Mouse (Mus musculus) stomach, embryonic 16.5 days (tissue): ENCODE results near the gene Atp6v1e2. TPM values are rescaled to one million over a fixed set of nuclear protein-coding genes. Genes with fewer than 3 reads are reported as not detected.
A peak's percentile ranks its signal among the peaks of the same experiment; 100 is the strongest.

Experiments used
- ATAC-seq: fragments of 200-750 bp; cut with Nextera tagmentation; 2 replicates; pipeline ENCODE4 v1.8.0; 2017; ENCODE audit warnings: moderate number of reproducible peaks, moderate TSS enrichment; ENCODE audit not compliant: insufficient read depth, low FRiP score
- H3K27ac ChIP-seq: fragments of 300-500 bp; sonication (generic); 2 replicates; pipeline ENCODE4 v1.5.1; 2014; ENCODE audit warnings: low read length
- H3K27me3 ChIP-seq: fragments of 300-500 bp; sonication (generic); 2 replicates; pipeline ENCODE4 v1.6.1; 2014; ENCODE audit warnings: low read length, control low read depth, mixed read lengths; ENCODE audit not compliant: control insufficient read depth, insufficient read depth
- H3K36me3 ChIP-seq: fragments of 300-500 bp; sonication (generic); 2 replicates; pipeline ENCODE4 v1.6.1; 2014; ENCODE audit warnings: low read length; ENCODE audit not compliant: control insufficient read depth, insufficient read depth
- H3K4me1 ChIP-seq: fragments of 300-500 bp; sonication (generic); 2 replicates; pipeline ENCODE4 v1.6.1; 2014; ENCODE audit warnings: low read length, control low read depth, mixed read lengths; ENCODE audit not compliant: control insufficient read depth, insufficient read depth
- H3K4me2 ChIP-seq: fragments of 300-500 bp; sonication (generic); 2 replicates; pipeline ENCODE4 v1.6.1; 2014; ENCODE audit warnings: low read depth, low read length, mixed read lengths
- H3K4me3 ChIP-seq: fragments of 300-500 bp; sonication (generic); replicated peaks from 2 replicates; pipeline ENCODE4 v1.5.1; 2014; ENCODE audit warnings: mild to moderate bottlenecking, low read length
- H3K9ac ChIP-seq: fragments of 300-500 bp; sonication (generic); 2 replicates; pipeline ENCODE4 v1.6.1; 2014; ENCODE audit warnings: low read length
- H3K9me3 ChIP-seq: fragments of 300-500 bp; sonication (generic); replicated peaks from 2 replicates; pipeline ENCODE4 v1.6.1; 2016; ENCODE audit warnings: low read length, control low read depth; ENCODE audit not compliant: control insufficient read depth
- WGBS: fragments of 180-500 bp; shearing (Covaris S2); extraction: QIAGEN DNeasy Blood & Tissue Kit; methylation state at CpG from one replicate; pipeline ENCODE4 v1.1.7; 2014; 5-methylcytosine and 5-hydroxymethylcytosine counted together
- polyA plus RNA-seq: library from polyadenylated mRNA; unstranded; fragments of >200 nt; fragmentation: Nextera tagmentation; extraction: Ambion mirVana; gene quantifications from 2 replicates; pipeline ENCODE4 v1.2.1, GENCODE M21; 2015

The Atp6v1e2 gene
- polyA plus RNA-seq, 1 experiment from 2014 or later, result 0.18 TPM

DNA sequence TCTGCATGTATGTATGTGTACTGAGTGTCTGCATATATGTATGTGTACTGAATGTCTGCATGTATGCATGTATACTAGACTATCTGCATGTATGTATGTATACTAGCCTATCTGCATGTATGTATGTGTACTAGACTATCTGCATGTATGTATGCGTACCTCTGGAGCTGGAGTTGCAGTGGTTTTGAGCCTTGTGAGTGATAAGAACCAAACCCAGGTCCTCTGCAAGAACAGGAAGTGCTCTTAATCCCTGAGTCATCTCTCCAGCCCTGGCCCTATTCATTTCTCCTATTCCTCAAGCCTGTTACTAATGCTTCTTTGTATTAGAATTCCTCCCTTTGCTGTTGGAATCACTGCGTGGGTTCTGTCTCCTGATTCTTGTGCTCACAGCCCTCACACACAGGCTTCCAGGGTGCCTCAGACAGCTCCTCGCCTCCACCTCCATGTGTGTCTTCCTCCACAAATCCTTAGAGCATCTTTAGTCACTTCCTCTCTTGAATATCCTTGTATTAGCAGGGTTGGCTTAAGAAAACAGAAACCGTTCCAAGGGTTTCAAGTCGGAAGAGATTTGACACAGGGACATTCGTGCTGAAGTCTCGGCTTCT lies 34.6 kb downstream of the Atp6v1e2 start:
- Histone ChIP-seq H3K9ac (no peak overlapping the region), H3K9me3 (no peaks in the 10 kb centered on the region), H3K36me3 (no peaks in the 10 kb centered on the region), H3K4me2 (no peak overlapping the region), H3K4me3 (no peak overlapping the region), H3K4me1 (no peaks in the 10 kb centered on the region), H3K27ac (no peak overlapping the region), H3K27me3 (no peaks in the 10 kb centered on the region)
- WGBS, result 75% methylated on average over 7 of the region's 7 CpGs
- ATAC-seq, result no peak

DNA sequence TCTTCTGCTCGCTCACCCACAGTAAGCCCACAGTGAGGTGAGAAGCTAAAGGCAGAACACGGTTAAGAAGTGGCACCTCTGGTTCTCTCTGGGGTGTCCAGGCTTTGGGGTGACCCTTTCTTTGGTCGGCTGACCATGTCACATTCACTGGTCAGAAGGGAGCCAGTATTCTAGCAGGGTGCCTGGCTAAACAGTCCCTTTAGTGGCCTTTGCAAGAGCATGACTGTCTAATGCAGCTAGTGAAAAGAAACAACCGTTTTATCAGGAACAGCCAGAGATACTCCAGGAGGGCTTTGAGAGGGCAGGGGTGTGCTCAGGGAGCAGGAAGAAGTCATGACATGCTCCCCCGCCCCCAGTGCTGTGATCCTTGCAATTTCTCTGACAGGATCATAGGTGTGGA lies 36.4 kb downstream of the Atp6v1e2 start:
- no peak for ATAC-seq
- H3K4me3 ChIP-seq, result no peak overlapping the region
- no peak overlapping the region for H3K4me2 ChIP-seq
- H3K9me3 ChIP-seq, result no peaks in the 10 kb centered on the region
- H3K27me3 ChIP-seq, result no peaks in the 10 kb centered on the region
- 59% methylated on average over 5 of the region's 5 CpGs for WGBS
- H3K27ac ChIP-seq, result no peak overlapping the region
- no peaks in the 10 kb centered on the region for H3K36me3 ChIP-seq
- H3K4me1 ChIP-seq, result no peaks in the 10 kb centered on the region
- no peak overlapping the region for H3K9ac ChIP-seq

DNA sequence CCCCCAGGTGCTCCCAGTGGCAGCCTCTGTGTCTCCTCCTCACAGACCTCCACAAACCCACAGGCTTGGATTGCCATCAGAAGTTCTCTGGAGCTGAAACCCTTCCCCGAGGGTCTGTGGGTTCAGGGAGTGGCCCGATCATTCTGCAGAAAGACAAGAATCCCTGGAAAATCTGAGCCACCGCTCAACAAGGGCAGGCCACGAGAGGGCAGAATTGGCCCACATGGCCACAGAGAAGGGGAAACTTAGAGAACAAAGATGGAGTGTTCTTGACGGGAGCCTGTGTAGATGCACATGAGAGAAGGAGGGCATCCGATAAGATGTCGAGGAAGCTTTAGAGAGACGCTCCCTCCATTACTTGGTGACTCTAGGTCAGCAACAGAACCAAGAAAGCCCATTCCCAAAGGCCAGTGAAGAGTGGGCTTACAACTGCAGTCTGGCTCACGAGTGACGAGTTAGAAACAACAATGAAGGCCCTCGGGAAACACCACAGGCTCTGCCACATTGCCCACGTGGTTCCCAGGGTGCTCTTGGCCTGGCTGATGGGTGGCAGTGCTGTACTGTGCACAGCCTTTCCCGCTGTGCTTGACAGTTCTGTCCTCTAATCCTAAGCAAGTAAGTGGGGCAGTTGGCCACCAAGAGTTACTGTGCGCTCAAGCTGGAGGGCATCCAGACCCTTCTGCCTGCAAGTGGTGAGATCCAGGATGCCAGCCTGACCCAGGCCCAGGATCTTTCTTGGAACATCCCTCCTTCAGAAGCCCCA lies 37.8 kb downstream of the Atp6v1e2 start:
- Histone ChIP-seq H3K27me3 (no peaks in the 10 kb centered on the region), H3K27ac (no peak overlapping the region), H3K4me1 (peaks cover 7% of the 10 kb centered on the region; the same call in 1 of the 2 replicates), H3K9ac (no peak overlapping the region), H3K4me2 (no peak overlapping the region), H3K4me3 (no peak overlapping the region), H3K9me3 (no peaks in the 10 kb centered on the region), H3K36me3 (no peaks in the 10 kb centered on the region)
- no peak for ATAC-seq
- WGBS, result 69% methylated on average over 14 of the region's 14 CpGs

DNA sequence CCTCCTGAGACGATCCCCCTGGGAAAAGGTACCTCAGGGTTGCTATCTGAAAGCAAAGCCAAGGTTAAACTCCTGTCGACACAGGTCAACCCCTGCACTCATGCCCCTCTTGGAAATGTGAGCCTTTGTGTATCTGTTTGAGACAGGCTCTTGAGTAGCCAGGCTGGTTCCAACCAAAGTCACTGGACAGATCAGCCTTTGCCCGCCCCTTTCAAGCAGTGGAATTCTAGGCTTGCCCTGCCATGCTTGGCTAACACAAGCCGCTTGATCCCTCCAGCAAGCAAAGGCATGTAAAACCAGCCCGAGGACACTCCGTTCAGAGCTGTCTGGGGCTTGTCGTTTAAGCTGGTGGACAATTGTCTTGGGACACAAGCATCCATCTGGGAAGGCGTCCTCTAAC lies 39.4 kb downstream of the Atp6v1e2 start:
- no peak overlapping the region for H3K9ac ChIP-seq
- no peak overlapping the region for H3K4me2 ChIP-seq
- no peaks in the 10 kb centered on the region for H3K9me3 ChIP-seq
- H3K27ac ChIP-seq, result no peak overlapping the region
- no peaks in the 10 kb centered on the region for H3K36me3 ChIP-seq
- WGBS, result 61% methylated on average over 8 of the region's 8 CpGs
- ATAC-seq, result no peak
- H3K4me1 ChIP-seq, result peaks cover 8% of the 10 kb centered on the region; the same call in 1 of the 2 replicates
- no peaks in the 10 kb centered on the region for H3K27me3 ChIP-seq
- no peak overlapping the region for H3K4me3 ChIP-seq

DNA sequence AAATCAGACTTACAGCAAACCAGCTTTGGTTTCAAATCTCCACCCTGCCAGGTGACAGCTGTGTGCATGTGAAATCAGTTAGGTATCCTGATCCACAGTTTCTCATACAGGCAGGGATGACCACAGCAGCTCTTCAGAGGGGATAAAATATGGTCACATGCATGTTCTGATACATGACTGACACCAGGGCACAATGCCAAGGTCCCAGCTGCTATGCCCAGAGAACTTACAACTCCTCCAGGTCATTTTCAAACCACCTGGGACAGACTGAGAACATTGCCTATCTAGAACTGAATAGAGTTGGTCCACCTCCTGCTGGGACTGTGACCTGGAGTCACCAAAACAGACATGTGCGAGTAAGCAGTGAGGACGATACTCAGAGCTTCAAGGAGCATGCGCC lies 40.6 kb downstream of the Atp6v1e2 start:
- H3K4me1 ChIP-seq, result peaks cover 8% of the 10 kb centered on the region; the same call in 1 of the 2 replicates
- H3K36me3 ChIP-seq, result no peaks in the 10 kb centered on the region
- WGBS, result 80% methylated on average over 3 of the region's 3 CpGs
- H3K9ac ChIP-seq, result no peak overlapping the region
- ATAC-seq, result no peak
- no peaks in the 10 kb centered on the region for H3K9me3 ChIP-seq
- H3K4me3 ChIP-seq, result no peak overlapping the region
- H3K27me3 ChIP-seq, result no peaks in the 10 kb centered on the region
- H3K27ac ChIP-seq, result no peak overlapping the region
- H3K4me2 ChIP-seq, result no peak overlapping the region

DNA sequence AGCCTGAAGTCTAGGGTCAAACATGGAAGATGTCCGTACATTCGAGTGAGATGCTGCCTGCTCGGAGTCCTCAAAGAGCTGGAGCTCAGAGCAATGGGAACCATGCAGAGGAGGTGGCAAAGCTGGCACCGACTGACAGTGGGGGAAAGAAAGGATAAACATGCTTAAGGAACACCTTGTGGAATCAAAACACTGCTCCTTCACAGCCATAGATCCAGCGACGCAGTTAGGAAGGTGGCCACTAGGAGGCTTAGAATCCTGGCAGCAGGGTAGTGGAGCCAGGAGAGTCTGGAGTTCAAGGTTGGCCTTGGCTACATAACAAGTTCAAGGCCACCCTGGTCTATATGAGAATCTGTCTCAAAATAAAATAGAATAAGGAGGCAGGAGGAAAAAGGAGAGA lies 41.1 kb downstream of the Atp6v1e2 start:
- H3K9me3 ChIP-seq, result no peaks in the 10 kb centered on the region
- H3K4me1 ChIP-seq, result peaks cover 8% of the 10 kb centered on the region; the same call in 1 of the 2 replicates
- H3K36me3 ChIP-seq, result no peaks in the 10 kb centered on the region
- 27% methylated on average over 6 of the region's 6 CpGs for WGBS
- no peak overlapping the region for H3K9ac ChIP-seq
- no peak overlapping the region for H3K4me3 ChIP-seq
- H3K27ac ChIP-seq, result no peak overlapping the region
- H3K4me2 ChIP-seq, result no peak overlapping the region
- ATAC-seq, result no peak
- H3K27me3 ChIP-seq, result no peaks in the 10 kb centered on the region

DNA sequence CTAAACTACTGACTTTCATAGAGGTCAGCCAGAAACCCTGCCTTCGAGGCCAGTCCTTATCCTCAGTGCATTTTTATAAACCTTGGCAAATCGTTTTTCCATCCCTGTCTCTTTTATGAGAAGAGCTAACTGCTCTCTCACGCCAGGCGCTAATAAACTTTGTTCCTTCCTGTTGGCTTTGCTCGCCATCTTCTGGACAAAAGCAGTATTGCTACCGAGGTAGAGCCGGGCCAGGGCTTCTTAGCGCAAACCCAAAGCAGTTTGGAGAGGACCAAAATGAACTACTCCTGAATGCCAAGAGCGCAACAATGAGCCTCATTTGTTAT lies 41.6 kb downstream of the Atp6v1e2 start:
- no peaks in the 10 kb centered on the region for H3K9me3 ChIP-seq
- H3K4me1 ChIP-seq, result peaks cover 8% of the 10 kb centered on the region; the same call in 1 of the 2 replicates
- 0 out of 2 replicates have a peak, but pooled peaks have one; percentile 35 for ATAC-seq
- no peak overlapping the region for H3K4me3 ChIP-seq
- no peak overlapping the region for H3K9ac ChIP-seq
- H3K36me3 ChIP-seq, result no peaks in the 10 kb centered on the region
- H3K4me2 ChIP-seq, result 0 out of 2 replicates have a peak overlapping the region, but pooled peaks have one; percentile 16
- no peaks in the 10 kb centered on the region for H3K27me3 ChIP-seq
- WGBS, result 4% methylated on average over 9 of the region's 9 CpGs
- H3K27ac ChIP-seq, result peak overlapping the region; percentile 49; the same call in 1 of the 2 replicates

DNA sequence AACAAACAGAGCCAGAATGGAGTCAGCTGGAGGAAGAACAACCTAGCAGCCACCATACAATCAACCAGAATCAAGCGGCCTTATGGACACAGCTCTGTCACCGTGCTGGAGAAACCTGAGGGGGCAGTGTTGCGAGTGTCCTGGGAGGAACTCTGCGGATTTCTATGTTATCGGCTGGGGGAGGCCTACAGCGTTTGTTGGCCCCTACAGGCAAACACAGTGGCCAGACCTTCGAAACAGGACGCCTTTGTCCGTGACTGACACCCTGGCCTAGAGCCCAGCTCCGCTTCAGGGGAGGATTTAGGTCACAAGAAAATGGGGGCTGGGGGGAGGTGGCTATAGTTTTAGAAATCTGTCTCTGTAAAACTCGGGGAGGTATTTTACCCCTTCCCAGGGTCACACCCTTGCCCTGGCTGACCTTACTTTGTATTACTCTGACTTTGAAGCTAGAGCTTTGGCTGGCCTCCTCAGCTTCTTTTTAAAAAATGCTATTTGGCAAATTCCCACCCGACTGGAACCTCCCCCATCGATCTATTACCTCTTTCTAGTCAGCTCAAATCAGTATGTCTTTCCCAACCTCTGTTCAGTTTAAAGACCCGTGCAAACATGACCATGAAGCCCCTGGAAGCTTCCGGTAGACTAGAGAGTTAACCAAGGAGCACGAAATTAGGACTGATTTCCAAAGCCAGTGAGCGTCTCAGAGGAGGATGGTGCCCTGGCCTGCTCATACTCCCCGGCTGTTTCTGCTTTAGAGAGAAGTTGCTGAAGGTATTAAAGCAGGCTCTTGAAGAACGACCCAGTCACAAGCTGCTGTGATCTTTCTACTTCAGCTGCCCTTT lies 42.2 kb downstream of the Atp6v1e2 start:
- Histone ChIP-seq H3K36me3 (no peaks in the 10 kb centered on the region), H3K27ac (peak overlapping the region; percentile 49), H3K27me3 (no peaks in the 10 kb centered on the region), H3K4me2 (0 out of 2 replicates have a peak overlapping the region, but pooled peaks have one; percentile 16), H3K4me3 (no peak overlapping the region), H3K9ac (no peak overlapping the region), H3K4me1 (peaks cover 8% of the 10 kb centered on the region; the same call in 1 of the 2 replicates), H3K9me3 (no peaks in the 10 kb centered on the region)
- WGBS, result 18% methylated on average over 19 of the region's 19 CpGs
- peak; percentile 77; the same call in 1 of the 2 replicates for ATAC-seq

DNA sequence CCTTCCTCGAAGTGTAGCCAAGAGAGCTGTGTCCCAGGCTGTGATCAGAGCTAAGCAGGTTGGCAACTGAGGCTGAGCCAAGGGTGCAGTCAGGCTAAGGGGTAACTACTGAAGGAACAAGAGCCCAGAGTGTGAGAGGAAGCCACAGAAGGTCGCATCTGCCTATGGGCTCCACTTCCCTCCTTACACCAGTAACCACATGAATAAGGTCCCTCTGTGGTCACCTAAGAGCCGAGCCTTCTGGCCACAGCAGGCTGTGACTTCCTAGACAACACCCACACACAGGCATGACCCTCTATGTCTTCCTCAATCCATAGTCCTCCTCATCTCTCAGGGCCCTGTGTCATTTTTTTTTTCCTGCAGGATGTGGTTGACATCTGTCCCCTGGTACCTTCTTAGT lies 43.5 kb downstream of the Atp6v1e2 start:
- Histone ChIP-seq H3K4me1 (peaks cover 8% of the 10 kb centered on the region; the same call in 1 of the 2 replicates), H3K4me3 (no peak overlapping the region), H3K36me3 (no peaks in the 10 kb centered on the region), H3K27ac (no peak overlapping the region), H3K4me2 (no peak overlapping the region), H3K27me3 (no peaks in the 10 kb centered on the region), H3K9me3 (no peaks in the 10 kb centered on the region), H3K9ac (no peak overlapping the region)
- ATAC-seq, result no peak
- 61% methylated on average over 3 of the region's 3 CpGs for WGBS
